Mouse (Mus musculus): ENCODE results near the gene 1810055G02Rik. TPM values are rescaled to one million over a fixed set of nuclear protein-coding genes. Genes with fewer than 3 reads are reported as not detected.

The 1810055G02Rik gene
- polyA plus RNA-seq, 1 experiment = 0.99 TPM

DNA sequence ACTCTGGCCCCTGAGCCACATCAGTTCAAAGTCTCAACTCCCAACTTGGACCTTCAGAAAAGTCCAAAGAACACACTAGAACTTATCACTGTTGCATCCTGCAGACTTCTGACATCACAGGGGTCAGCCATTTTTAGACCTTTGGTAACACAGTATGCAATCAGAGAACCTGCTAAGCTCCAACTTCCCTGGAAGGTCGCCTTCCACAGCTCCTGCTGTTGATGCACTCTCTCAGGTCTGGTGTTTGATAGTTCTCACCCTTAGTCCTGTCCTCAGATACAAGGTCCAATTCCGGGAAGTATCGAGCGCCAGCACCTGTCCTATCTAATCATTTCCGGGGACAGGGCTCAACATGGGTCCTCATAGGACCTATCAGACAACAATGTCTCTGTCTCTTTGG lies 16.8 kb upstream of the 1810055G02Rik start:
- Histone ChIP-seq H3K27me3 (ENCODE audit: control insufficient read depth) (peaks cover 18% of the 10 kb centered on the region), H3K4me3 (replicated peaks) (no peak overlapping the region), H3K36me3 (ENCODE audit: control insufficient read depth) (no peaks in the 10 kb centered on the region), H3K9me3 (ENCODE audit: control insufficient read depth, low read length) (no peaks in the 10 kb centered on the region), H3K4me1 (ENCODE audit: control insufficient read depth) (peaks cover 2% of the 10 kb centered on the region)
- TF ChIP-seq TAL1 (IDR thresholded peaks at IDR 0.05; ENCODE audit: low read length) = no peak
- TF ChIP-seq GATA1 (IDR thresholded peaks at IDR 0.05; ENCODE audit: low read length) = no peak

DNA sequence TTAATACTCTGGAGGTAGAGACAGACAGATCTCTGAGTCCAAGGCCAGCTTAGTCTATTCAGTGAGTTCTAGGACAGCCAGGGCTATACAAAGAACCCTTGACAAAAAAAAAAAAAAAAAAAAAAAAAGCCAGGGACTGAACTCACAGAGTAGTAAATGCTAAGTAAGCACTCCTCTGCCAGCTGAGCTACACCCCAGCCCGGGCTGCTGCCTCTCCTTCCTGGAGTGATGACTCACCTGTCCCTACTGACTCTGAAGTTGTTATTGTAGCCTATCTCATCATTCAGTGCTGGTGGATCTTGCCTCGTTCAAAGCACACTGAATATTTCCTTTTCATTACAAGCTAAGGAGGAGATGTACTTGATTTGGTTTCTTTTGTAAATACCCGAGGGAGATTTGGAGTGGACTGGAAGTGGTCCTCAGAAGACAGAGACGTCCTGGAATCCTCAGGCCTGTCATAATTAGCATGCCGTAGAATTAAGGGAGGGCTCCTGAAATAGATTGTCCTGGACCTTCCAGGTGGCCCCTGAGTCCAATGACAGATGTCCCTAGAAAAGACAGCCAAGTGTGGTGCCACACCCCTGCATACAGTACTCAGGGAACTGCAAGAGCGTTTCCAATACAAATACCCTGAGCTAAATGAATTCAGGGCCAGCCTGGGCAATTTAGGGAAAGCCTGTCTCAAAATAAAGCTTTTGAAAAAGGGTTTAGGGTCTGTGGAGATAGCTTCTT lies 15.5 kb upstream of the 1810055G02Rik start:
- Histone ChIP-seq H3K4me3 (replicated peaks) (no peak overlapping the region), H3K9me3 (ENCODE audit: control insufficient read depth, low read length) (no peaks in the 10 kb centered on the region), H3K4me1 (ENCODE audit: control insufficient read depth) (no peaks in the 10 kb centered on the region), H3K36me3 (ENCODE audit: control insufficient read depth) (no peaks in the 10 kb centered on the region), H3K27me3 (ENCODE audit: control insufficient read depth) (peaks cover 5% of the 10 kb centered on the region)
- TF ChIP-seq GATA1 (IDR thresholded peaks at IDR 0.05; ENCODE audit: low read length) (no peak), TAL1 (IDR thresholded peaks at IDR 0.05; ENCODE audit: low read length) (no peak)

DNA sequence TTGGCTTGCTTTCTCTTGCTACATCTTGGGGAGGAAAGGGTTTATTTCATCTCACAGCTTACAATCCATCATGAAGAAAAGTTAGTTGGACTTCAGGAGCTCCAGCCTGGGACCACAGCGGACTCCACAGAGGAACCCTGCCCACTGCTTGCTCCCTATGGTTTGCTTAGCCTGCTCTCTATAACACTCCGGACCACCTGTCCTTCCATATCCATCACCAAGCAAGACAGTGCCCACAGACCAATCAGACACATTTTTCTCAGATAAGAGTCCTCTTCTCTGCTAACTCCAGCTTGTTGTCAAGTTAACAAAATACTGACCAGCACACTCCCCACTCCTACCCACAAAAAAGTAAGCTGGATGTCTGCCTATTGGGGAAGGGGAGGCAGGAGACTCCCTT lies 13.6 kb upstream of the 1810055G02Rik start:
- no peaks in the 10 kb centered on the region for H3K9me3 ChIP-seq (ENCODE audit: control insufficient read depth, low read length)
- no peaks in the 10 kb centered on the region for H3K36me3 ChIP-seq (ENCODE audit: control insufficient read depth)
- no peaks in the 10 kb centered on the region; the same call in 1 of the 2 replicates for H3K4me1 ChIP-seq (ENCODE audit: control insufficient read depth)
- no peak overlapping the region for H3K4me3 ChIP-seq (replicated peaks)
- H3K27me3 ChIP-seq (ENCODE audit: control insufficient read depth) = no peaks in the 10 kb centered on the region
- TF ChIP-seq GATA1 (IDR thresholded peaks at IDR 0.05; ENCODE audit: low read length) (no peak), TAL1 (IDR thresholded peaks at IDR 0.05; ENCODE audit: low read length) (no peak)

DNA sequence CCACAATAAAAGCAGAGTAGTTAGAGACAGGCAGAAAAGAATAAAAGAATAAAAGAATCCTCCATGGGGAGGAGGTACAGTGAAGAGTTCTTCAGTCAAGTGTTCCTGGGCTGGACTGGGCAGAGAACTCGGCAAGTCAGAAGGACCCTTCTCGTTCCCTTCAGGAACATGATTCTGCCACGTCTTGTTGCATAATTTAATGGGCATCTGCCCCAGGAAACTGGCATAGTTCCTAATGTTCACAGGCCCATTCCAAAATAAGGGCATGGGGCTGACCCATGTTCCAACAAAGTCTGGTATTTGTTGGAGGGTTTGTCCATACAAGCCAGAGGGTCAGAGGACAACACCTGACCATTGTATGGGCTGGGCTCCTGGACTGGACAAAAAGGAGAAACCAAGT lies 13.1 kb upstream of the 1810055G02Rik start:
- H3K4me1 ChIP-seq (ENCODE audit: control insufficient read depth) = no peaks in the 10 kb centered on the region; the same call in 1 of the 2 replicates
- no peaks in the 10 kb centered on the region for H3K27me3 ChIP-seq (ENCODE audit: control insufficient read depth)
- H3K9me3 ChIP-seq (ENCODE audit: control insufficient read depth, low read length) = no peaks in the 10 kb centered on the region
- H3K4me3 ChIP-seq (replicated peaks) = no peak overlapping the region
- H3K36me3 ChIP-seq (ENCODE audit: control insufficient read depth) = no peaks in the 10 kb centered on the region
- TF ChIP-seq TAL1 (IDR thresholded peaks at IDR 0.05; ENCODE audit: low read length) = no peak
- no peak for TF ChIP-seq GATA1 (IDR thresholded peaks at IDR 0.05; ENCODE audit: low read length)

DNA sequence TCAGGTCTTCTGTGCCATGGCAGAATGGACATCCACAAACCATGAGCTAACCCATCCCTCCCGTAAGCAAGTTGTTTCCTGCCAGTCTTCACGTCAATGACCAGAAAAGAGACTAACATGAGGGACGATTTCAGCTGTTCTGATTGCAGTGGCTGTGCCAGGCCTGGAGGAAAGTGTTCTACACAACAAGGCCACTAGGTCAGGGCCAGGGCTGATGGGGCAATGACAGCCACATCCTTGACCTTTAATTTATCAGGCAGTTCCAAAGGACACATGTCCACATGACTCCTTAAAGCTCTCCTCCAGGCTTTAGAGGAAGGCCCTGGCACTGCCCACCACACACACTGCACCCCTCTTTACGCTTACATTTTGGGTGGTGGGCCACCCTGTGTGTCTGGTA lies 12.6 kb upstream of the 1810055G02Rik start:
- TF ChIP-seq GATA1 (IDR thresholded peaks at IDR 0.05; ENCODE audit: low read length) = no peak
- H3K9me3 ChIP-seq (ENCODE audit: control insufficient read depth, low read length) = no peaks in the 10 kb centered on the region
- no peak overlapping the region for H3K4me3 ChIP-seq (replicated peaks)
- H3K4me1 ChIP-seq (ENCODE audit: control insufficient read depth) = no peaks in the 10 kb centered on the region; the same call in 1 of the 2 replicates
- no peaks in the 10 kb centered on the region for H3K27me3 ChIP-seq (ENCODE audit: control insufficient read depth)
- no peaks in the 10 kb centered on the region for H3K36me3 ChIP-seq (ENCODE audit: control insufficient read depth)

DNA sequence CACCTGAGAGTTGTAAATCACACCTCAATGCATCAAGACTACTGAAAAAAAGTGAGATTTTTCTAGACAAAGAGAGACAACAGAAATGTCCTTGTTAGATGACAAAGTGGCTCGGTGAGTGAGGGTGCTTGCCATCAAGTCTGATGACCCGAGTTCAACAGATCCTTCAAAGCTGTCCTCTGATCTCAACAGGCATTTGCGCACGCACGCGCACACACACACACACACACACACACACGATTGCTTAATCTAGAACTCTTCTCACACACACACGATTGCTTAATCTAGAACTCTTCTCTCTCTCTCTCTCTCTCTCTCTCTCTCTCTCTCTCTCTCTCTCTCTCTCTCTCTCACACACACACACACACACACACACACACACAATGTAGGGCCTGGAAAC lies 12.1 kb upstream of the 1810055G02Rik start:
- Histone ChIP-seq H3K27me3 (ENCODE audit: control insufficient read depth) (no peaks in the 10 kb centered on the region), H3K4me1 (ENCODE audit: control insufficient read depth) (no peaks in the 10 kb centered on the region; the same call in 1 of the 2 replicates), H3K4me3 (replicated peaks) (no peak overlapping the region), H3K9me3 (ENCODE audit: control insufficient read depth, low read length) (no peaks in the 10 kb centered on the region), H3K36me3 (ENCODE audit: control insufficient read depth) (no peaks in the 10 kb centered on the region)
- TF ChIP-seq TAL1 (IDR thresholded peaks at IDR 0.05; ENCODE audit: low read length) (no peak), GATA1 (IDR thresholded peaks at IDR 0.05; ENCODE audit: low read length) (no peak)

DNA sequence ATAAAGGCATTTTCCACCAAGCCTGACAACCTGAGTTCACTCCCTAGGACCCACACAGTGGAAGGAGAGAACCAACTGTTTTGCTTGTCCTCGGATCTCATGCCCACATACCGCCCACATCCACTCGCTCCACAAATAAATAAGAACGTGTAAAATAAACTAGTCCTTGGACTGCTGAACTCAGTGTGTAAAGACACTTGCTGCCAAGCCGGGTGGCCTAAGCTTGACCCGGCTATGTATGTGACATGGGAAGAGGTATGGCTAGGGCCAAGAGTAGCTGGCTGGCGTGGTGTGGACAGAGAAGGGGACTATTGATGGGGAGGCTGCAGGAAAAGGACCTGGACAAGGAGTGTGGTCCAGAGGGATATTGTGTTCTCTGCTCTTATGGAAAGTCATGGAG lies 10.1 kb upstream of the 1810055G02Rik start:
- no peaks in the 10 kb centered on the region for H3K27me3 ChIP-seq (ENCODE audit: control insufficient read depth)
- no peaks in the 10 kb centered on the region; the same call in 1 of the 2 replicates for H3K4me1 ChIP-seq (ENCODE audit: control insufficient read depth)
- H3K9me3 ChIP-seq (ENCODE audit: control insufficient read depth, low read length) = no peaks in the 10 kb centered on the region
- no peak overlapping the region for H3K4me3 ChIP-seq (replicated peaks)
- no peak for TF ChIP-seq TAL1 (IDR thresholded peaks at IDR 0.05; ENCODE audit: low read length)
- TF ChIP-seq GATA1 (IDR thresholded peaks at IDR 0.05; ENCODE audit: low read length) = no peak
- H3K36me3 ChIP-seq (ENCODE audit: control insufficient read depth) = no peaks in the 10 kb centered on the region

DNA sequence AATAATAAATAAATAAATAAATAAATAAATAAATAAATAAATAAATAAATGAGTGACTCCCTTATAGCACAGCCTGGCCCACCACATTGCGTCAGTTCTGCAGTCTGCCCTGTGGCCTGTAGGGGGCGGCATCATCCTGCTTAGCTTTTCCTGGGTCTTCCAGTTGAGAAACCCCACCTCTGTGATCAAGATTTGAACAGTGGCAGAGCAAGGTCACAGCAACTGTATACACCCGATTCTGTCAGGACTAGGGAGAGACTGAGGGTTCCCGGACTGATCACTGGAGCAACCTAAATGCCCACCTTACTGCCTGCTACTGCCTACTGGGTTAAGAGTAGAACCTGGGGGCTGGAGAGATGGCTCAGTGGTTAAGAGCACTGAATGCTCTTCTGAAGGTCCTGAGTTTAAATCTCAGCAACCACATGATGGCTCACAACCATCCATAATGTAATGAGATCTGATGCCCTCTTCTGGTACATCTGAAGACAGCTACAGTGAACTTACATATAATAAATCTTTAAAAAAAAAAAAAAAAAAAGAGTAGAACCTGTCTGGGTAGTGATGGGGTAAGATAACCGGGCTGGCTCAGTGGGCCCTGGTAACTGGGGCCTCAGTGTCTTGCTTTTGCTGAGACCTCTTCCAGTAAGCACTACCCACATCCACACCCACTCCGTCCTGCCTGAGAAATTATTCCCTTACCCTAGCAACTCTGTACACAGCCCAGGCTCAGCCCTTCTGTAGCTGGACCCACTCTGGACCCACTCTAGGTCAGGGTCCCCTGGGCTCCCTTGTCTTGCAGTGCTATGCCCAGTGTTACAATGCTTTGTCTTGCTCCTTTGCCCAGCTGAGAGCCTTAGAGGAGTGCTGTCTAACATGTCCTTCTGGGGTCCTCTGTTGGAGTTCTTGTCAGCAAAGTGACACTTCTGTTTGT lies 8.3 kb upstream of the 1810055G02Rik start:
- Histone ChIP-seq H3K27me3 (ENCODE audit: control insufficient read depth) (no peaks in the 10 kb centered on the region), H3K36me3 (ENCODE audit: control insufficient read depth) (no peaks in the 10 kb centered on the region), H3K4me3 (replicated peaks) (no peak overlapping the region), H3K9me3 (ENCODE audit: control insufficient read depth, low read length) (no peaks in the 10 kb centered on the region), H3K4me1 (ENCODE audit: control insufficient read depth) (no peaks in the 10 kb centered on the region; the same call in 1 of the 2 replicates)
- TF ChIP-seq TAL1 (IDR thresholded peaks at IDR 0.05; ENCODE audit: low read length) = no peak
- TF ChIP-seq GATA1 (IDR thresholded peaks at IDR 0.05; ENCODE audit: low read length) = no peak

DNA sequence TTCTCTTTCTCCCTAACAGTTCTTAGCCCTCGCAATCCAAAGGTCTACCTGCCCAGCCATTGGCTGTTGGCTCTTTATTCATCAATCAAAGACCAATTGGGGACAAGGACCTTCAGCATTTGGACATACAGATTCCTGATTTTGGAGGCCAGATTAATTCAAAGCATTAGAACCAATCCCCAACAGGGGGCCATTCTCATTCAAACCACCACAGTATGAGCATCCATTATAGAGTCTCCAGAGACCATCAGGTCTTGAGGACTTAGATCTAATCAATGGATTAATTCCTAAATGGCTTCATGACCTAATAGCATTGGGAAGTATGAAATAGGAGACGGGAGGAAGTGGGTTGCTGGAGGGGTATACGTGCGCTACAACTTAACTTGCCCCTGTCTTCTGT lies 5.6 kb upstream of the 1810055G02Rik start:
- Histone ChIP-seq H3K4me1 (ENCODE audit: control insufficient read depth) (peaks cover 8% of the 10 kb centered on the region), H3K27me3 (ENCODE audit: control insufficient read depth) (no peaks in the 10 kb centered on the region), H3K9me3 (ENCODE audit: control insufficient read depth, low read length) (no peaks in the 10 kb centered on the region), H3K4me3 (replicated peaks) (no peak overlapping the region), H3K36me3 (ENCODE audit: control insufficient read depth) (no peaks in the 10 kb centered on the region)
- no peak for TF ChIP-seq GATA1 (IDR thresholded peaks at IDR 0.05; ENCODE audit: low read length)
- no peak for TF ChIP-seq TAL1 (IDR thresholded peaks at IDR 0.05; ENCODE audit: low read length)
